Mouse (Mus musculus) adrenal gland, postnatal 10 days (tissue): ENCODE data around the gene Lgr4. TPM values are rescaled to one million over a fixed set of nuclear protein-coding genes. Genes with fewer than 3 reads are reported as not detected.

Source experiments
- DNase-seq: peaks from one replicate; pipeline ENCODE4 v3.0.0; 2021; ENCODE audit warnings: mixed read lengths
- total RNA-seq, 2 experiments: library from RNA; stranded (reverse); gene quantifications; 2 replicates each; pipeline ENCODE4 v1.2.3; 2021

Gene Lgr4
- total RNA-seq, 2 experiments from 2014 or later = 70.3 to 71.4 TPM

- no peak for DNase-seq
Observed at GRCm38 (mm10) chr2:109921298-109922035, 4.0 kb downstream of the Lgr4 start.

- no peak for DNase-seq
Observed at GRCm38 (mm10) chr2:109922306-109922705, 4.9 kb downstream of the Lgr4 start.

GRCm38 (mm10) chr2:109923031-109923430, 5.6 kb downstream of the Lgr4 start:
- no peak for DNase-seq

GRCm38 (mm10) chr2:109923945-109924344, 6.5 kb downstream of the Lgr4 start:
- no peak for DNase-seq

- no peak for DNase-seq
Observed at GRCm38 (mm10) chr2:109926984-109927383, 9.5 kb downstream of the Lgr4 start.

GRCm38 (mm10) chr2:109927446-109927845, 10.0 kb downstream of the Lgr4 start:
- DNase-seq = no peak

GRCm38 (mm10) chr2:109927876-109928275, 10.4 kb downstream of the Lgr4 start:
- no peak for DNase-seq

GRCm38 (mm10) chr2:109928791-109929190, 11.3 kb downstream of the Lgr4 start:
- DNase-seq = no peak

GRCm38 (mm10) chr2:109929256-109929655, 11.8 kb downstream of the Lgr4 start:
- DNase-seq = no peak

- no peak for DNase-seq
Observed at GRCm38 (mm10) chr2:109930366-109930765, 12.9 kb downstream of the Lgr4 start.

GRCm38 (mm10) chr2:109930771-109931170, 13.3 kb downstream of the Lgr4 start:
- no peak for DNase-seq

- DNase-seq = no peak
Observed at GRCm38 (mm10) chr2:109931978-109932780, 14.7 kb downstream of the Lgr4 start.

- no peak for DNase-seq
Observed at GRCm38 (mm10) chr2:109933151-109933550, 15.7 kb downstream of the Lgr4 start.

GRCm38 (mm10) chr2:109934086-109934485, 16.6 kb downstream of the Lgr4 start:
- DNase-seq = no peak

- no peak for DNase-seq
Observed at GRCm38 (mm10) chr2:109935194-109935593, 17.7 kb downstream of the Lgr4 start.

GRCm38 (mm10) chr2:109935754-109936409, 18.4 kb downstream of the Lgr4 start:
- no peak for DNase-seq

- no peak for DNase-seq
Observed at GRCm38 (mm10) chr2:109936410-109936755, 18.9 kb downstream of the Lgr4 start.

GRCm38 (mm10) chr2:109941973-109942444, 24.6 kb downstream of the Lgr4 start:
- no peak for DNase-seq

- DNase-seq = no peak
Observed at GRCm38 (mm10) chr2:109942810-109943570, 25.5 kb downstream of the Lgr4 start.

GRCm38 (mm10) chr2:109944995-109945394, 27.5 kb downstream of the Lgr4 start:
- no peak for DNase-seq

GRCm38 (mm10) chr2:109945532-109945931, 28.1 kb downstream of the Lgr4 start:
- DNase-seq = no peak

GRCm38 (mm10) chr2:109946426-109946825, 29.0 kb downstream of the Lgr4 start:
- DNase-seq = no peak
